Mouse (Mus musculus) kidney, adult 18-20 months (tissue): ENCODE measurements around the gene Olfr466.

Experiments used
- DNase-seq: peaks from one replicate; pipeline ENCODE4 v3.0.0; 2021

The Olfr466 gene

GRCm38 (mm10) chr13:65149940-65150339, at the start of gene Olfr466:
Gene Olfr466 (plus strand): TSS chr13:65150240.
- no peak for DNase-seq

GRCm38 (mm10) chr13:65100678-65101077, 49.4 kb upstream of the Olfr466 start:
- DNase-seq, result no peak

GRCm38 (mm10) chr13:65101232-65101631, 48.8 kb upstream of the Olfr466 start:
- no peak for DNase-seq

GRCm38 (mm10) chr13:65111961-65112360, 38.1 kb upstream of the Olfr466 start:
- DNase-seq, result peak; percentile 29

GRCm38 (mm10) chr13:65112459-65113110, 37.5 kb upstream of the Olfr466 start, which contains the start of gene Mfsd14b:
Gene Mfsd14b (minus strand): TSS chr13:65112975.
- peak; percentile 91 for DNase-seq

- no peak for DNase-seq
These were observed 36.8 kb upstream of the Olfr466 start for GRCm38 (mm10) chr13:65113239-65113638.

GRCm38 (mm10) chr13:65120984-65121383, 29.1 kb upstream of the Olfr466 start:
- DNase-seq, result no peak

GRCm38 (mm10) chr13:65122111-65122510, 27.9 kb upstream of the Olfr466 start:
- no peak for DNase-seq

- DNase-seq, result no peak
These were observed 22.8 kb upstream of the Olfr466 start for GRCm38 (mm10) chr13:65127063-65127847.

GRCm38 (mm10) chr13:65137789-65138188, 12.3 kb upstream of the Olfr466 start, which contains the start of gene Olfr465-ps1:
Gene Olfr465-ps1 (plus strand): TSS chr13:65138089.
- DNase-seq, result no peak

- no peak for DNase-seq
These were observed 24.1 kb downstream of the Olfr466 start for GRCm38 (mm10) chr13:65174102-65174501.

- peak; percentile 47 for DNase-seq
These were observed 25.9 kb downstream of the Olfr466 start for GRCm38 (mm10) chr13:65175734-65176471.

- DNase-seq, result no peak
These were observed 26.5 kb downstream of the Olfr466 start for GRCm38 (mm10) chr13:65176472-65177091.

- DNase-seq, result no peak
These were observed 50.6 kb downstream of the Olfr466 start for GRCm38 (mm10) chr13:65200667-65201066.
